Comparison of ENCODE assay signal across 24 mouse cellular contexts in genomic region chr14:97435453-97436233, GRCm38 (mm10).
A peak's percentile ranks its signal among the peaks of the same experiment; 100 is the strongest.
DNase-seq lines count a peak whose midpoint lies in the region; ATAC-seq and TF ChIP-seq lines count a peak whose summit lies in the region.
"Had no signal": no experiment of that assay in that cellular context is flagged by ENCODE, and none has a peak within 500 bp of the region (broad histone marks: within the 10 kb centered on the region; RNA-seq: fewer than 3 reads in every experiment).

No protein-coding gene starts in this region.

- no peaks in the 10 kb centered on the region for H3K4me1 ChIP-seq in forebrain, embryonic 14.5 days (ENCODE audit: control insufficient read depth, insufficient read depth, low read length)
- no peaks in the 10 kb centered on the region for H3K4me1 ChIP-seq in forebrain, embryonic 11.5 days (replicated peaks; ENCODE audit: control insufficient read depth, insufficient read depth, low read length)
- no peaks in the 10 kb centered on the region for H3K4me1 ChIP-seq in hindbrain, postnatal 0 days (ENCODE audit: insufficient read depth, low read length)
- H3K4me1 ChIP-seq in hindbrain, embryonic 13.5 days (replicated peaks), result no peaks in the 10 kb centered on the region
- no peaks in the 10 kb centered on the region for H3K4me1 ChIP-seq in midbrain, embryonic 15.5 days
- H3K4me1 ChIP-seq: embryonic facial prominence, embryonic 15.5 days; heart, embryonic 10.5 days; hindbrain, embryonic 10.5 days had no signal

- no peak overlapping the region for H3K4me3 ChIP-seq in forebrain, embryonic 14.5 days (ENCODE audit: low read depth, low read length)
- no peak overlapping the region for H3K4me3 ChIP-seq in forebrain, embryonic 11.5 days (ENCODE audit: low read depth, low read length)
- no peak overlapping the region for H3K4me3 ChIP-seq in hindbrain, postnatal 0 days (ENCODE audit: low read length)
- H3K4me3 ChIP-seq in hindbrain, embryonic 13.5 days, result no peak overlapping the region
- no peak overlapping the region for H3K4me3 ChIP-seq in midbrain, embryonic 15.5 days
- H3K4me3 ChIP-seq: embryonic facial prominence, embryonic 15.5 days; erythroblast, embryonic 14.5 days; forebrain, embryonic 10.5 days; gastrocnemius, adult 2 months; heart, embryonic 10.5 days; hindbrain, embryonic 10.5 days; hindbrain, embryonic 15.5 days had no signal

- H3K27me3 ChIP-seq in forebrain, embryonic 14.5 days (replicated peaks; ENCODE audit: control insufficient read depth, insufficient read depth, low read length), result no peaks in the 10 kb centered on the region
- no peaks in the 10 kb centered on the region for H3K27me3 ChIP-seq in forebrain, embryonic 11.5 days (ENCODE audit: control insufficient read depth, insufficient read depth, low read length)
- H3K27me3 ChIP-seq in hindbrain, postnatal 0 days (ENCODE audit: insufficient read depth, low read length), result no peaks in the 10 kb centered on the region
- H3K27me3 ChIP-seq in hindbrain, embryonic 13.5 days, result no peaks in the 10 kb centered on the region
- no peaks in the 10 kb centered on the region for H3K27me3 ChIP-seq in midbrain, embryonic 15.5 days (replicated peaks)
- H3K27me3 ChIP-seq: embryonic facial prominence, embryonic 15.5 days; hindbrain, embryonic 15.5 days had no signal

- no peak overlapping the region for H3K4me2 ChIP-seq in forebrain, embryonic 14.5 days (ENCODE audit: low read length)
- H3K4me2 ChIP-seq in forebrain, embryonic 11.5 days (ENCODE audit: low read depth, low read length, severe bottlenecking), result no peak overlapping the region
- H3K4me2 ChIP-seq in hindbrain, postnatal 0 days (ENCODE audit: low read depth, low read length), result no peak overlapping the region
- no peak overlapping the region for H3K4me2 ChIP-seq in hindbrain, embryonic 13.5 days
- no peak overlapping the region for H3K4me2 ChIP-seq in midbrain, embryonic 15.5 days
- H3K4me2 ChIP-seq: embryonic facial prominence, embryonic 15.5 days; hindbrain, embryonic 15.5 days had no signal

- no peak overlapping the region for H3K27ac ChIP-seq in forebrain, embryonic 14.5 days (ENCODE audit: low read depth, low read length)
- H3K27ac ChIP-seq in forebrain, embryonic 11.5 days (ENCODE audit: low read depth, low read length), result no peak overlapping the region
- H3K27ac ChIP-seq in hindbrain, postnatal 0 days, result no peak overlapping the region
- H3K27ac ChIP-seq in hindbrain, embryonic 13.5 days, result no peak overlapping the region
- no peak overlapping the region for H3K27ac ChIP-seq in midbrain, embryonic 15.5 days
- H3K27ac ChIP-seq: embryonic facial prominence, embryonic 15.5 days; forebrain, embryonic 10.5 days; gastrocnemius, adult 2 months; heart, embryonic 10.5 days; hindbrain, embryonic 10.5 days; hindbrain, embryonic 15.5 days had no signal

- no peaks in the 10 kb centered on the region for H3K36me3 ChIP-seq in forebrain, embryonic 14.5 days (ENCODE audit: control insufficient read depth, insufficient read depth, low read length)
- H3K36me3 ChIP-seq in forebrain, embryonic 11.5 days (ENCODE audit: control insufficient read depth, insufficient read depth, low read length), result no peaks in the 10 kb centered on the region
- H3K36me3 ChIP-seq in hindbrain, postnatal 0 days (ENCODE audit: insufficient read depth, low read length), result no peaks in the 10 kb centered on the region
- H3K36me3 ChIP-seq in hindbrain, embryonic 13.5 days, result no peaks in the 10 kb centered on the region
- no peaks in the 10 kb centered on the region for H3K36me3 ChIP-seq in midbrain, embryonic 15.5 days (replicated peaks)
- H3K36me3 ChIP-seq: embryonic facial prominence, embryonic 15.5 days; forebrain, embryonic 10.5 days; heart, embryonic 10.5 days; hindbrain, embryonic 10.5 days; hindbrain, embryonic 15.5 days had no signal

- no peak overlapping the region for H3K9ac ChIP-seq in forebrain, embryonic 14.5 days (ENCODE audit: low read length)
- no peak overlapping the region for H3K9ac ChIP-seq in forebrain, embryonic 11.5 days (ENCODE audit: low read length)
- H3K9ac ChIP-seq in hindbrain, postnatal 0 days (replicated peaks; ENCODE audit: low read length), result no peak overlapping the region
- H3K9ac ChIP-seq in hindbrain, embryonic 13.5 days, result no peak overlapping the region
- no peak overlapping the region for H3K9ac ChIP-seq in midbrain, embryonic 15.5 days
- H3K9ac ChIP-seq: embryonic facial prominence, embryonic 15.5 days; hindbrain, embryonic 15.5 days had no signal

- TF ChIP-seq CTCF in hindbrain, postnatal 0 days (IDR thresholded peaks at IDR 0.05; ENCODE audit: low read depth), result no peak

- 26% methylated on average over 4 of the region's 4 CpGs for WGBS in forebrain, embryonic 14.5 days
- 48% methylated on average over 4 of the region's 4 CpGs for WGBS in forebrain, embryonic 11.5 days
- WGBS in hindbrain, postnatal 0 days, result 56% methylated on average over 4 of the region's 4 CpGs
- 65% methylated on average over 4 of the region's 4 CpGs for WGBS in hindbrain, embryonic 13.5 days
- 60% methylated on average over 4 of the region's 4 CpGs for WGBS in midbrain, embryonic 15.5 days

- intact Hi-C loops in heart, postnatal 10 days (cut with DNase I), result no loop called here

- peak; percentile 13 for DNase-seq in forebrain, embryonic 14.5 days (ENCODE audit: low spot score)
- DNase-seq in forebrain, embryonic 11.5 days (ENCODE audit: low spot score), result no peak
- peak; percentile 7 for DNase-seq in hindbrain, postnatal 0 days (ENCODE audit: low spot score)
- peak; percentile 26 for DNase-seq in 416B (ENCODE audit: low read depth)
- no peak for DNase-seq in heart, postnatal 10 days
- DNase-seq: adrenal gland, postnatal 10 days; cerebellum, adult 2 months; cerebellum, postnatal 10 days; embryo, embryonic 11 days; gastrocnemius, adult 2 months; gastrocnemius, postnatal 36 days; heart, adult 18-20 months; heart, postnatal 14 days; kidney, adult 11 months had no signal

- no peak for ATAC-seq in forebrain, embryonic 14.5 days
- ATAC-seq in forebrain, embryonic 11.5 days (replicated peaks; ENCODE audit: low FRiP score), result no peak
- ATAC-seq in hindbrain, postnatal 0 days, result no peak
- no peak for ATAC-seq in hindbrain, embryonic 13.5 days (ENCODE audit: low FRiP score)
- ATAC-seq in granulocyte monocyte progenitor cell, adult 5-6 weeks (replicated peaks; ENCODE audit: poor library complexity, severe bottlenecking), result peak; percentile 56; the same call in 1 of the 2 replicates
- ATAC-seq in midbrain, embryonic 15.5 days (replicated peaks), result no peak
- ATAC-seq: inflammation-experienced regulatory T-cells, adult 6 months had no signal

- H3K9me3 ChIP-seq in forebrain, embryonic 14.5 days (replicated peaks; ENCODE audit: control insufficient read depth, low read length), result no peaks in the 10 kb centered on the region
- no peaks in the 10 kb centered on the region for H3K9me3 ChIP-seq in forebrain, embryonic 11.5 days (ENCODE audit: control insufficient read depth, low read length)
- no peaks in the 10 kb centered on the region for H3K9me3 ChIP-seq in hindbrain, postnatal 0 days (ENCODE audit: low read length)
- H3K9me3 ChIP-seq in hindbrain, embryonic 13.5 days, result no peaks in the 10 kb centered on the region
- no peaks in the 10 kb centered on the region for H3K9me3 ChIP-seq in midbrain, embryonic 15.5 days
- H3K9me3 ChIP-seq: embryonic facial prominence, embryonic 15.5 days; forebrain, embryonic 10.5 days; heart, embryonic 10.5 days; hindbrain, embryonic 10.5 days; hindbrain, embryonic 15.5 days had no signal

Comparison
In these comparisons a context has a peak if more than half of its experiments do, and no peak if none do; other contexts are left out.
1. DNase-seq: peak in forebrain, embryonic 14.5 days (single experiment), hindbrain, postnatal 0 days (single experiment) and 416B (single experiment); none in forebrain, embryonic 11.5 days (single experiment) and heart, postnatal 10 days (0 of 2).